28 mouse cellular contexts compared by ENCODE assay signal in the genomic region with DNA sequence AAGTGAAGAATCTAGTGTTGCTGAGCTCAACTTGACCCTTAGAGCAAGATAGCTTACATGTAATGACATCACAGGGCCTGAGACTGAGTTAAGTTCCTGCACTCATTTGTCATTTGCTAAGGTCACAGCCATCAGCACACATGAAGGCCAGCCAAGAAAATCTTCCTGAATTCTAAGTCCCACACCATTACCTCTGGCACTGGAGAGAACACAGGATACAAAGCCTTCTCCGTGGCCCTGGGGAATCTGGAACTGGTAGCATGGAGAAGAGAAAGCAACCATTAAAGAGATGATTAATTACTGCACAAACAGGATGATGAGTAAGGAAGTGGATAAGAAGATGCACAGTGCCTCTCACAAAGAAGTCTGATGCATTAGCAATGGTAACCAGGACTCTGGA.
"Had no signal": no experiment of that assay in that cellular context is flagged by ENCODE, and none has a peak within 500 bp of the region (broad histone marks: within the 10 kb centered on the region; RNA-seq: fewer than 3 reads in every experiment).

No protein-coding gene starts in this region.

- H3K36me3 ChIP-seq: heart, embryonic 13.5 days; heart, embryonic 15.5 days; hindbrain, embryonic 10.5 days; hindbrain, embryonic 12.5 days; kidney, embryonic 15.5 days; limb, embryonic 10.5 days; limb, embryonic 12.5 days; liver, embryonic 13.5 days; liver, embryonic 15.5 days had no signal

- H3K27me3 ChIP-seq: heart, embryonic 13.5 days; heart, embryonic 15.5 days; hindbrain, embryonic 12.5 days; kidney, embryonic 15.5 days; limb, embryonic 12.5 days; liver, embryonic 13.5 days; liver, embryonic 15.5 days had no signal

- H3K27ac ChIP-seq: heart, adult 2 months; heart, embryonic 13.5 days; heart, embryonic 15.5 days; hindbrain, embryonic 10.5 days; hindbrain, embryonic 12.5 days; hindbrain, embryonic 14.5 days; kidney, embryonic 15.5 days; kidney, postnatal 0 days; limb, embryonic 10.5 days; limb, embryonic 12.5 days; liver, embryonic 13.5 days; liver, embryonic 15.5 days had no signal

- DNase-seq: gastrocnemius, postnatal 14 days; gastrocnemius, postnatal 36 days; heart, adult 11 months; heart, adult 2 months; heart, postnatal 14 days; heart, postnatal 4 days; kidney, adult 11 months; kidney, postnatal 14 days; kidney, postnatal 36 days; layer of hippocampus, adult 9-11 months; layer of hippocampus, postnatal 36 days; liver; liver, embryonic 13.5 days; liver, postnatal 0 days had no signal

- H3K9ac ChIP-seq: heart, embryonic 13.5 days; heart, embryonic 15.5 days; hindbrain, embryonic 12.5 days; hindbrain, embryonic 14.5 days; kidney, embryonic 15.5 days; limb, embryonic 12.5 days; liver, embryonic 13.5 days; liver, embryonic 15.5 days; liver, postnatal 0 days had no signal

- H3K4me1 ChIP-seq: heart, embryonic 13.5 days; heart, embryonic 15.5 days; hindbrain, embryonic 10.5 days; kidney, embryonic 15.5 days; limb, embryonic 10.5 days; limb, embryonic 12.5 days; liver, embryonic 13.5 days; liver, embryonic 15.5 days had no signal

- H3K9me3 ChIP-seq: heart, embryonic 13.5 days; heart, embryonic 15.5 days; hindbrain, embryonic 10.5 days; hindbrain, embryonic 12.5 days; kidney, embryonic 15.5 days; limb, embryonic 10.5 days; limb, embryonic 12.5 days; liver, embryonic 13.5 days; liver, embryonic 15.5 days had no signal

- H3K4me2 ChIP-seq: heart, embryonic 11.5 days; heart, embryonic 13.5 days; heart, embryonic 15.5 days; hindbrain, embryonic 12.5 days; hindbrain, embryonic 14.5 days; kidney, embryonic 15.5 days; limb, embryonic 12.5 days; liver, embryonic 11.5 days; liver, embryonic 13.5 days; liver, embryonic 15.5 days had no signal

- H3K4me3 ChIP-seq: heart, adult 2 months; heart, embryonic 13.5 days; heart, embryonic 15.5 days; hindbrain, embryonic 10.5 days; hindbrain, embryonic 12.5 days; kidney, embryonic 15.5 days; limb, embryonic 10.5 days; limb, embryonic 12.5 days; liver, embryonic 13.5 days; liver, embryonic 15.5 days had no signal

- ATAC-seq: hindbrain, embryonic 16.5 days; intestine, embryonic 16.5 days; liver, postnatal 0 days had no signal
